Mouse (Mus musculus): Measurements from ENCODE around the gene Fbxw4. TPM values are rescaled to one million over a fixed set of nuclear protein-coding genes. Genes with fewer than 3 reads are reported as not detected.
A peak's percentile ranks its signal among the peaks of the same experiment; 100 is the strongest.

Gene Fbxw4
- polyA plus RNA-seq, 1 experiment, result 81.4 TPM

DNA sequence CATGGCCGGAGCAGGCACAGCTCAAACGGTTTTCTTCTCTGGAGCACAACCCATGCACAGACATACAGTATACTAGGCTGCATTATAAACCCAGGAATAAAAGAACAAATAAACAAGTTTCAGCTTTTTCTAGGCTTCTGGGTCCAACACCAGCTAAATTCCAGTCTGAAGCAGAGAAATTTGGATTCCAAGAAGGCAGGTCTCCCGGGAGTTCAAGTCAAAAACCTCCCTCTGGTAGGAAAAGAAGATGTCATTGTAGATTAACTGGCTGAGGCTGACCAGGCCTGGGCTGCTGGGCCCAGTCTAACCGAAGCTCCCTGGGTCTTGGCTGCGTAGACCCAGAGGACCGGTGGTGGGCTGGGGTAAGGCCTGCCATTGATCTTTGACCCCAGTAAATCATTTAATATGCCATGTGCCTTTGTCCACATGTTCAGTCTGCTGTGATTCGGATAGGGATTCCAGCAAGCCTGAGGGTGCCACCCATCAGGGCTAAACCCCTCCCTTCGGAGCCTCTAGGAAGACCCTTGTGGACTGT is 31.0 kb upstream of the Fbxw4 start:
- Histone ChIP-seq H3K27ac (ENCODE audit: insufficient read depth, low read length) (no peak overlapping the region), H3K4me1 (ENCODE audit: control insufficient read depth, insufficient read depth, insufficient read length) (no peaks in the 10 kb centered on the region), H3K27me3 (ENCODE audit: control insufficient read depth, insufficient read depth, low read length) (no peaks in the 10 kb centered on the region), H3K4me3 (ENCODE audit: extremely low read depth, insufficient read depth, insufficient read length) (no peak overlapping the region), H3K36me3 (ENCODE audit: control insufficient read depth, insufficient read depth, low read length) (no peaks in the 10 kb centered on the region)
- TF ChIP-seq POLR2A (IDR thresholded peaks at IDR 0.05; ENCODE audit: low read depth, low read length), result no peak
- no peak for TF ChIP-seq CTCF (IDR thresholded peaks at IDR 0.05; ENCODE audit: extremely low read depth, insufficient read depth, insufficient read length, insufficient replicate concordance)
- DNase-seq (ENCODE audit: low read depth in 1 of 2, low spot score in 2 of 2), result no peak
- 89% methylated on average over 8 of the region's 8 CpGs for WGBS

DNA sequence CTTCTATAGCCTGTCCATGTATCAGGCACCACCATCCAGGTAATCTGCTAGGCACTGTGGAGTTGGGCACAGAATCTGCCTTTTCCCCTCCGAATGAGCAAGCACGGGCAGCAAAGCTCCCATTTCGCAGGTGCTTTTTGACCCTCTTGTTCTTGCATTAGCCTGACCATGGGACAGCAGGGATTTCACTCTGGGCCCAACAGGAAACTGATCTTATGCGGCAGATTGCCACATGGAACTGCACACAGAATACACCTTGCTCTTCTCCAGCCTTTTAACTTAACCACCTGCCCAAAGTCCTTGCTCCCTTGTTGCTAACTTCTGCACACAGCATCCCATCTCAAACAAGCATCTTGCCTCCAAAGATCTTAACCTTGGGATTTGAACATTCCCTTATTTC is 26.9 kb upstream of the Fbxw4 start:
- TF ChIP-seq POLR2A (IDR thresholded peaks at IDR 0.05; ENCODE audit: low read depth, low read length) (no peak), CTCF (IDR thresholded peaks at IDR 0.05; ENCODE audit: extremely low read depth, insufficient read depth, insufficient read length, insufficient replicate concordance) (no peak)
- Histone ChIP-seq H3K4me1 (ENCODE audit: control insufficient read depth, insufficient read depth, insufficient read length) (no peaks in the 10 kb centered on the region), H3K27me3 (ENCODE audit: control insufficient read depth, insufficient read depth, low read length) (no peaks in the 10 kb centered on the region), H3K36me3 (ENCODE audit: control insufficient read depth, insufficient read depth, low read length) (no peaks in the 10 kb centered on the region), H3K27ac (ENCODE audit: insufficient read depth, low read length) (no peak overlapping the region), H3K4me3 (ENCODE audit: extremely low read depth, insufficient read depth, insufficient read length) (no peak overlapping the region)
- WGBS, result 87% methylated on average over 4 of the region's 4 CpGs
- no peak for DNase-seq (ENCODE audit: low read depth in 1 of 2, low spot score in 2 of 2)

DNA sequence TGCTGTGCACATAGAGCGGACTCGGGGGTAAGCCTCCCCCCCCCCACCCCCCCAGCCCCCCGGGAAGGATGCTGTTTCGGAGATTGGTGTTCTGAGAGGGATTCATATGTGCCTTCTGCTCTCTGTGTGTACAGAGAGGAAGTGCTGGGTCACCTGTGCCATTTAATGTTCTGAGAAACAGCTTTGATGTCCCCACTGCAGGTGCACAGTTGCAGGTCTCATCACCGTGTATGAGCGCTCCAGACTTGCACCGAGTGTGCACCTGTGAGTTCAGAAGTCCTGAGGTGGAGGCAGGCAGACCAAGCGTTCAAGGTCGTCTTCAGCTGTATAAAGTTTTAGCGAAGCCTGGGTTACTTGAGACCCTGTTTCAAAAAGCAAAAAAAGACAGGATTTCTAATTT is 23.6 kb upstream of the Fbxw4 start:
- no peak overlapping the region for H3K4me3 ChIP-seq (ENCODE audit: extremely low read depth, insufficient read depth, insufficient read length)
- H3K27ac ChIP-seq (ENCODE audit: insufficient read depth, low read length), result no peak overlapping the region
- 59% methylated on average over 10 of the region's 10 CpGs for WGBS
- no peaks in the 10 kb centered on the region for H3K27me3 ChIP-seq (ENCODE audit: control insufficient read depth, insufficient read depth, low read length)
- no peaks in the 10 kb centered on the region for H3K36me3 ChIP-seq (ENCODE audit: control insufficient read depth, insufficient read depth, low read length)
- DNase-seq (ENCODE audit: low read depth in 1 of 2, low spot score in 2 of 2), result no peak
- TF ChIP-seq POLR2A (IDR thresholded peaks at IDR 0.05; ENCODE audit: low read depth, low read length) (no peak), CTCF (IDR thresholded peaks at IDR 0.05; ENCODE audit: extremely low read depth, insufficient read depth, insufficient read length, insufficient replicate concordance) (no peak)
- no peaks in the 10 kb centered on the region for H3K4me1 ChIP-seq (ENCODE audit: control insufficient read depth, insufficient read depth, insufficient read length)

- DNase-seq (ENCODE audit: low read depth in 1 of 2, low spot score in 2 of 2), result no peak
- Histone ChIP-seq H3K27me3 (ENCODE audit: control insufficient read depth, insufficient read depth, low read length) (no peaks in the 10 kb centered on the region), H3K4me3 (ENCODE audit: extremely low read depth, insufficient read depth, insufficient read length) (no peak overlapping the region), H3K4me1 (ENCODE audit: control insufficient read depth, insufficient read depth, insufficient read length) (peaks cover 2% of the 10 kb centered on the region; the same call in 1 of the 2 replicates), H3K27ac (ENCODE audit: insufficient read depth, low read length) (no peak overlapping the region), H3K36me3 (ENCODE audit: control insufficient read depth, insufficient read depth, low read length) (no peaks in the 10 kb centered on the region)
- 53% methylated on average over 3 of the region's 3 CpGs for WGBS
- no peak for TF ChIP-seq POLR2A (IDR thresholded peaks at IDR 0.05; ENCODE audit: low read depth, low read length)
- no peak for TF ChIP-seq CTCF (IDR thresholded peaks at IDR 0.05; ENCODE audit: extremely low read depth, insufficient read depth, insufficient read length, insufficient replicate concordance)
Observed at GRCm38 (mm10) chr19:45680495-45681130, 20.5 kb upstream of the Fbxw4 start.

DNA sequence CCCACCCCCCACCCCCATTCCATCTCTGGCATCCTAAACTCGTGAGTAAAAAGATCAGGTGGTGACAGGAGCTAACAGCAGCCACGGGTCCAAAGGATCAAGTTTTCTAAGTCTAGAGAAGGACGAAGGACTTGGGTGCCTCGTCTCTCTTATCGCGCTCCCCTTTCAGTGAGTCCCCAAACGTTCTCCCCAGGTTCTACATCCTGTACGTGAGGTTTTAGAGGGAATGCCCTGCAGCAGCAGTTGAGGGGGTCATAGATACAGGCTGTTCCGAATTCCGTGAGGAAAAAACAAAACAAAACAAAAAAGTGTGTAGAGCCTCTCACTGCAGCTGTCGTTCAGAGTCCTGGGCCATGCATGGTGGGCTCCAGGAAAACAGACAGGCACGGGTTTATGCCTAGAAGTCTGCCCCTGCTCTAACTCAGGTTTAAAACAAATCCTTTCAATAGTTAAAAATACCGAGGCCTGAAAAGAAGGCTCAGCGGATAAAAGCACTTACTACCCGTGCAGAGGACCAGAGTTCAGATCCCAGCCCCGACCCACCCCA is 16.7 kb upstream of the Fbxw4 start:
- WGBS, result 31% methylated on average over 16 of the region's 16 CpGs
- no peak overlapping the region for H3K4me3 ChIP-seq (ENCODE audit: extremely low read depth, insufficient read depth, insufficient read length)
- peaks cover 2% of the 10 kb centered on the region; the same call in 1 of the 2 replicates for H3K4me1 ChIP-seq (ENCODE audit: control insufficient read depth, insufficient read depth, insufficient read length)
- H3K27ac ChIP-seq (ENCODE audit: insufficient read depth, low read length), result no peak overlapping the region
- H3K36me3 ChIP-seq (ENCODE audit: control insufficient read depth, insufficient read depth, low read length), result no peaks in the 10 kb centered on the region
- DNase-seq (ENCODE audit: low read depth in 1 of 2, low spot score in 2 of 2), result no peak
- no peaks in the 10 kb centered on the region for H3K27me3 ChIP-seq (ENCODE audit: control insufficient read depth, insufficient read depth, low read length)
- no peak for TF ChIP-seq CTCF (IDR thresholded peaks at IDR 0.05; ENCODE audit: extremely low read depth, insufficient read depth, insufficient read length, insufficient replicate concordance)
- no peak for TF ChIP-seq POLR2A (IDR thresholded peaks at IDR 0.05; ENCODE audit: low read depth, low read length)

- H3K27ac ChIP-seq (ENCODE audit: insufficient read depth, low read length), result no peak overlapping the region
- peaks cover 2% of the 10 kb centered on the region; the same call in 1 of the 2 replicates for H3K4me1 ChIP-seq (ENCODE audit: control insufficient read depth, insufficient read depth, insufficient read length)
- TF ChIP-seq POLR2A (IDR thresholded peaks at IDR 0.05; ENCODE audit: low read depth, low read length), result no peak
- no peak for TF ChIP-seq CTCF (IDR thresholded peaks at IDR 0.05; ENCODE audit: extremely low read depth, insufficient read depth, insufficient read length, insufficient replicate concordance)
- H3K27me3 ChIP-seq (ENCODE audit: control insufficient read depth, insufficient read depth, low read length), result no peaks in the 10 kb centered on the region
- 2% methylated on average over 38 of the region's 38 CpGs for WGBS
- DNase-seq (ENCODE audit: low read depth in 1 of 2, low spot score in 2 of 2), result no peak
- H3K4me3 ChIP-seq (ENCODE audit: extremely low read depth, insufficient read depth, insufficient read length), result peak overlapping the region; percentile 50
- H3K36me3 ChIP-seq (ENCODE audit: control insufficient read depth, insufficient read depth, low read length), result no peaks in the 10 kb centered on the region
Observed at GRCm38 (mm10) chr19:45675720-45676581, 15.8 kb upstream of the Fbxw4 start.

Data from spleen, adult 2 months (tissue).